Mouse (Mus musculus) lung, embryonic 15.5 days (tissue): ENCODE results near the gene Rbak. TPM values are rescaled to one million over a fixed set of nuclear protein-coding genes. Genes with fewer than 3 reads are reported as not detected.

Experiments
- ATAC-seq: fragments of 200-750 bp; cut with Nextera tagmentation; 2 replicates; pipeline ENCODE4 v1.8.0; 2017; ENCODE audit warnings: moderate number of reproducible peaks, borderline replicate concordance; ENCODE audit not compliant: low FRiP score, low TSS enrichment; ENCODE audit errors: extremely low read depth
- H3K27ac ChIP-seq: fragments of 300-500 bp; sonication (generic); 2 replicates; pipeline ENCODE4 v1.5.1; 2015; ENCODE audit warnings: moderate library complexity, mild to moderate bottlenecking, inconsistent platforms
- H3K27me3 ChIP-seq: fragments of 300-500 bp; sonication (generic); 2 replicates; pipeline ENCODE4 v1.6.1; 2015; ENCODE audit warnings: inconsistent platforms
- H3K36me3 ChIP-seq: fragments of 300-500 bp; sonication (generic); 2 replicates; pipeline ENCODE4 v1.6.1; 2015; ENCODE audit warnings: inconsistent platforms
- H3K4me1 ChIP-seq: fragments of 300-500 bp; sonication (generic); 2 replicates; pipeline ENCODE4 v1.6.1; 2015; ENCODE audit warnings: inconsistent platforms
- H3K4me2 ChIP-seq: fragments of 300-500 bp; sonication (generic); 2 replicates; pipeline ENCODE4 v1.6.1; 2015; ENCODE audit warnings: inconsistent platforms, mild to moderate bottlenecking, moderate library complexity
- H3K4me3 ChIP-seq: fragments of 300-500 bp; sonication (generic); 2 replicates; pipeline ENCODE4 v1.5.1; 2015; ENCODE audit warnings: mild to moderate bottlenecking, inconsistent platforms
- H3K9ac ChIP-seq: fragments of 300-500 bp; sonication (generic); 2 replicates; pipeline ENCODE4 v1.6.1; 2015; ENCODE audit warnings: inconsistent platforms
- H3K9me3 ChIP-seq: fragments of 300-500 bp; sonication (generic); 2 replicates; pipeline ENCODE4 v1.6.1; 2016; ENCODE audit warnings: inconsistent platforms
- WGBS: fragments of 180-500 bp; shearing (Covaris S2); methylation state at CpG from one replicate; pipeline ENCODE4 v1.1.7; 2015; 5-methylcytosine and 5-hydroxymethylcytosine counted together
- microRNA-seq: library from miRNA; unstranded; fragments of <30 nt; microRNA quantifications from one replicate; pipeline ENCODE4, GENCODE M21; 2016
- polyA plus RNA-seq: library from polyadenylated mRNA; unstranded; fragments of >200 nt; fragmentation: Nextera tagmentation; extraction: Ambion mirVana; gene quantifications from 2 replicates; pipeline ENCODE4 v1.2.1, GENCODE M21; 2015

The Rbak gene
- polyA plus RNA-seq, 1 experiment from 2014 or later = 11.8 TPM

DNA sequence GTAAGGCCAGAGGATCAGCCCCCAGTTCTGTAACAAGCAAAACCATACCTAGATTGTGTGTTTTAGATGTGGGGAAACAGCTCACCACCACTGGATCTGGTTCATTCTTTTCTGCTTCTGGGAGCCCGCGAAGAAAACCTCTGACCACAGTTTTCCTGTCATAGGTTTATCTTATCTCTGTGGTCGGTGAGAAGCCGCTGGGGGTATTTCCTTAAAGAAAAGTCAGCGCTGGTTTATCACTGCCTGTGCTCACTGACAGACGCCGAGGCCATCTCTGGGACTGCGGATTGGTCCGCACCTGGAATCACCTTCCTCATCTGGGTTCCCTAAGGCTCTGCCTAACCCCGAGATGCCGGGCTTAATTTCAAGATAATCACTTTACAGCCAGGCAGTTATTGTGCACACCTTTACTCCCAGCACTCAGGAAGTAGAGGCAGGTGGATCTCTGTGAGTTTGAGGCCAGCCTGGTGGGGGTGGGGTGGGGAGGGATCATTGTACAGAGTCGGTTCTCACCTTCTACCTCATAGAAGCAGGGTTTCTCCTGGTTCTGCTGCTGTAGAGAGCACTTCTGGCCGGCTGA, 47.5 kb downstream of the Rbak start:
- no peak for ATAC-seq
- 49% methylated on average over 13 of the region's 13 CpGs for WGBS

DNA sequence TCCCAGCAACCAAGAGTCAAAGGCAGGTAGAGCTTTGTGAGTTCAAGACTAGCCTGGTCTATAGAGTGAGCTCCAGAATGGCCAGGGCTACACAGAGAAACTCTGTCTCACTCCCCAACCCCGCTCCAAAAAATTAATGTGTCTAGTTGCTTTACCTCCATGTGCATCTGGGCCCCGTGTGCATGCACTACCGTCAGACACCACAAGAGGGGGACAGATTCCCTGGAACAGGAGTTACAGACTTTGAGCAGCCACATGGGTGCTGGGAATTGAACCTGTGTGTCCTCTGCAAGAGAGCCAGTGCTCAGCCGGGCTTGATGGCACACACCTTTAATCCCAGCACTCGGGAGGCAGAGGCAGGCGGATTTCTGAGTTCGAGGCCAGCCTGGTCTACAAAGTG, 50.2 kb downstream of the Rbak start:
- WGBS = 92% methylated on average over 7 of the region's 7 CpGs
- no peak for ATAC-seq
- no peak overlapping the region for H3K9ac ChIP-seq
- H3K4me2 ChIP-seq = no peak overlapping the region
- H3K27ac ChIP-seq = no peak overlapping the region
- H3K4me3 ChIP-seq = no peak overlapping the region
- H3K4me1 ChIP-seq = no peaks in the 10 kb centered on the region
- no peaks in the 10 kb centered on the region for H3K36me3 ChIP-seq
- no peaks in the 10 kb centered on the region for H3K9me3 ChIP-seq
- H3K27me3 ChIP-seq = no peaks in the 10 kb centered on the region

More for the DNA sequence above, 47.5 kb downstream of the Rbak start:
- no peaks in the 10 kb centered on the region for H3K4me1 ChIP-seq
- H3K36me3 ChIP-seq = no peaks in the 10 kb centered on the region
- no peaks in the 10 kb centered on the region for H3K9me3 ChIP-seq
- H3K27me3 ChIP-seq = no peaks in the 10 kb centered on the region
- H3K4me3 ChIP-seq = no peak overlapping the region
- no peak overlapping the region for H3K9ac ChIP-seq
- H3K4me2 ChIP-seq = no peak overlapping the region
- no peak overlapping the region for H3K27ac ChIP-seq

DNA sequence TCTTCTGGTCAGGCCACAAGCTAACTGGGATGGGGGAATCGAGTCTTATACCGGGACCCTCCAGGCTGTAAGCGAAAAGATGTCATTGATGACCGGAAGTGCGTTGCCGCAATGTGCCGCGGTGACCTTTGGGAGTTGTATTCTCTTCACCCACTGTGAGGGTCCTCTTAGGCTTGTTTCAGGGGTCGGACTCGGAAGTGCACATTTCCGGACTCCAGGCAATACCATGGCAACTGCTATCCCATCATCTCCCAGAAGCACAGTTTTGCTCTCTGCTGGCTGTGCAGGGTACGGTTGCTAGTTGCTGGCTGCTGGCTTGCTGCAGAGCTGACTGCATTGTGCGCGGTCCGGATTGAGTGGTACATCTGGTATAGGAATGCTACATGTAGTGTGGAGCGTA, 51.5 kb downstream of the Rbak start:
- no peaks in the 10 kb centered on the region for H3K9me3 ChIP-seq
- H3K9ac ChIP-seq = no peak overlapping the region
- no peaks in the 10 kb centered on the region for H3K27me3 ChIP-seq
- H3K4me2 ChIP-seq = no peak overlapping the region
- ATAC-seq = no peak
- H3K4me1 ChIP-seq = no peaks in the 10 kb centered on the region
- no peaks in the 10 kb centered on the region for H3K36me3 ChIP-seq
- no peak overlapping the region for H3K27ac ChIP-seq
- H3K4me3 ChIP-seq = no peak overlapping the region
- 91% methylated on average over 16 of the region's 16 CpGs for WGBS

DNA sequence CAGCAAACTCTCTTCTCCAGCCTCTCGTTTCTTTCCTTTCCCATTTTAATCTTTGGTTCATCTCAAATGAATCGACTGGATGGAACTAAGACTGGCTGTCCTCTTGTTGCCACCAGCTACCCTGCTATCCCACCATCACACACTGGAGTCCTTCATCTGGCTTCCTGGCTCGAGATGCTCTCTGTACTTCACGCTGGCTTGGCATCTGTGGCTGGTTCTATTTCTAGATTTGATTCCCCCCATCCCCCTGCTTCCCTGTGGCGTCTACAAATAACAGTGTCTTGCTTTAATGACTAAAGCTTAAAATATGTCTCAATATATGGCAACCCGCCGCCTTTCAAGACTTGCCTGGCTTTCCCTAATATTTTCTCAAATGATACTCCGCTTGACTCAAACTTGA, 52.7 kb downstream of the Rbak start:
- H3K9ac ChIP-seq = no peak overlapping the region
- H3K36me3 ChIP-seq = no peaks in the 10 kb centered on the region
- H3K27ac ChIP-seq = no peak overlapping the region
- ATAC-seq = no peak
- H3K9me3 ChIP-seq = no peaks in the 10 kb centered on the region
- no peaks in the 10 kb centered on the region for H3K27me3 ChIP-seq
- no peaks in the 10 kb centered on the region for H3K4me1 ChIP-seq
- 77% methylated on average over 8 of the region's 8 CpGs for WGBS
- no peak overlapping the region for H3K4me2 ChIP-seq
- H3K4me3 ChIP-seq = no peak overlapping the region

DNA sequence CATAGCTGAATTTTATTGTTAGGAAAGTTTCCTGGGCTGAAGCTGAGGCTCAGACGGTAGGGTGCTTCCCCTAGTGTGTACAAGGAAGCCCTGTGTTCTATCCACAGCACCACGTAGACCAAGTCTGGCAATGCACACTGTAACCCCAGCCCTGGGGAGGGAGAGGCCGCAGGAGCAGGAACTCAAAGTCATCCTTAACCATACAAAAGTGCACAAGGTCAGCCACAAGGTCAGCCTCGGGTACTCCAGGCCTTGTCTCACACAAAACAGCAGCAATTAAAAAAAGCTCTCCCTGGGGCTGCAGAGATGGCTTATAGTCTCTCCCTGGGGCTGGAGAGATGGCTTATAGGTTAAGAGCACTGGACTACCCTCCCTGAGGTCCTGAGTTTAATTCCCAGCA, 53.7 kb downstream of the Rbak start:
- no peaks in the 10 kb centered on the region for H3K4me1 ChIP-seq

DNA sequence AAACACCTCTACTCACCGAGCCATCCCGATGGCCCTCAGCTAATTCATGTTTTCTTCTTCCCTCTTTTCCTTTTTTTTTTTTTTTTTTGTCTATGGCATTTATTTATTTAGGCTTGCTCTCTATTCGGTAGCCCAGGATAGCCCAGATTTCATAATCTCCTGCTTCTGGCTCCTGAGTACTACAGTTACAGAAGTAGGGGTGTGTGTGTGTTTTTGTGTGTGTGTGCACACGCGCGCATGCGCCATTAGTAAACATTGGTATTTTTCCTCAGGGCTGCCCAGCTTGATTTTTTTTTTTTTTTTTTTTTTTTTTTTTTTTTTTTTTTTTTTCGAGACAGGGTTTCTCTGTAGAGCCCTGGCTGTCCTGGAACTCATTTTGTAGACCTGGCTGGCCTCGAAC, 54.5 kb downstream of the Rbak start:
- no peak overlapping the region for H3K9ac ChIP-seq
- no peak for ATAC-seq
- H3K4me3 ChIP-seq = no peak overlapping the region
- H3K9me3 ChIP-seq = no peaks in the 10 kb centered on the region
- H3K4me2 ChIP-seq = no peak overlapping the region
- no peaks in the 10 kb centered on the region for H3K36me3 ChIP-seq
- no peak overlapping the region for H3K27ac ChIP-seq
- 92% methylated on average over 9 of the region's 9 CpGs for WGBS
- no peaks in the 10 kb centered on the region for H3K4me1 ChIP-seq
- H3K27me3 ChIP-seq = no peaks in the 10 kb centered on the region

More for the DNA sequence above, 53.7 kb downstream of the Rbak start:
- Histone ChIP-seq H3K27ac (no peak overlapping the region), H3K27me3 (no peaks in the 10 kb centered on the region), H3K36me3 (no peaks in the 10 kb centered on the region), H3K9me3 (no peaks in the 10 kb centered on the region), H3K4me3 (no peak overlapping the region), H3K9ac (no peak overlapping the region), H3K4me2 (no peak overlapping the region)
- no peak for ATAC-seq
- 51% methylated on average over 4 of the region's 4 CpGs for WGBS

DNA sequence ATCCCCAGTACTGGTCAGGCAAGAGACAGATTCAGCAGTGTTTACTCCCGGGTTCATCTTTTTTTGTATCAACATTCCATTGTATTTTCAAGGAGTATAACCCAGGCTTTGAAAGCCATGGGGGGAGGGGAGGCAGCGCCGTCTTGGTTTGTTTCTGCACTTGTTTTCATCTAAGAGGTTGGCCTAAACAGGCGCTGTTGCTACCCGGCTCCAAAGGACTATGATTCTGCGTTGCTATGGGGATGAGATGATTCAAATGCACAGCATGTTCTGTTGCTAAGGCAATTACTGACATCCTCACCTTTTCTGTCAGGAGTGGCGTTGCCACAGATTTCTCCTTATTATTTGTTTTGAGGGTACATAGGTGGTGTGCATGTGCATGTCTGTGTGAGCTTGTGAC, 55.0 kb downstream of the Rbak start:
- no peak overlapping the region for H3K4me2 ChIP-seq
- no peak overlapping the region for H3K4me3 ChIP-seq
- ATAC-seq = no peak
- H3K27me3 ChIP-seq = no peaks in the 10 kb centered on the region
- H3K9me3 ChIP-seq = no peaks in the 10 kb centered on the region
- no peak overlapping the region for H3K9ac ChIP-seq
- 55% methylated on average over 7 of the region's 7 CpGs for WGBS
- no peaks in the 10 kb centered on the region for H3K36me3 ChIP-seq
- no peak overlapping the region for H3K27ac ChIP-seq
- H3K4me1 ChIP-seq = no peaks in the 10 kb centered on the region

DNA sequence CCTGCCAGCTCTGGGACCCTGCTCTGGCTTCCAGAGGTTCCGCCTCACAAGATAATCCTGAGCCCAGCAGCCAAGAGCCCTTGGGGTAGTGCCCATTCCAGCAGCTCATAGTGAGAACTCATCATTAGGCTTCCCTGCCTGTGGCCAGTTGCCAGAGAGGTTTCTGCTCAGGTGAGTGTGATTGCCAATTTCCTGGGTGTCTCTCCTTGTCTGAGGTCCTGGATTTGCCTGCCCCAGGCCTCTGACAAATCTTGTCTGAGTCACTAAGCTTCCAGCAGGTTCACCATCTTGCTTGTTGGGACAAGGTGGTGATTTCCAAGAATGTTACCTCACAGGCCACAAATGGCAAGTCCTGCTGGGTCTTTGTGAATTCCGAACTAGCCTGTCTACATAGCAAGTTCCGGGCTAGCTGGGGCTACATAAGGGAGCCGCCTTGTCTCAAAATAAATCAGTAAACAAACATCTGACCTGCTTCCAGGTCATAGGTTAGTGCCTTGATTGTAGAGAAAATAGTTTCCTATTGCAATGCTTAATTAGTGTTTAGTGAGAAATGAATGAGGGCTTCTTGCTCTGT, 55.7 kb downstream of the Rbak start:
- 82% methylated on average over 4 of the region's 4 CpGs for WGBS
- H3K4me1 ChIP-seq = no peaks in the 10 kb centered on the region
- H3K4me2 ChIP-seq = no peak overlapping the region
- no peak for ATAC-seq
- no peaks in the 10 kb centered on the region for H3K36me3 ChIP-seq
- H3K27ac ChIP-seq = no peak overlapping the region
- no peak overlapping the region for H3K4me3 ChIP-seq
- H3K9ac ChIP-seq = no peak overlapping the region
- no peaks in the 10 kb centered on the region for H3K27me3 ChIP-seq
- no peaks in the 10 kb centered on the region for H3K9me3 ChIP-seq

DNA sequence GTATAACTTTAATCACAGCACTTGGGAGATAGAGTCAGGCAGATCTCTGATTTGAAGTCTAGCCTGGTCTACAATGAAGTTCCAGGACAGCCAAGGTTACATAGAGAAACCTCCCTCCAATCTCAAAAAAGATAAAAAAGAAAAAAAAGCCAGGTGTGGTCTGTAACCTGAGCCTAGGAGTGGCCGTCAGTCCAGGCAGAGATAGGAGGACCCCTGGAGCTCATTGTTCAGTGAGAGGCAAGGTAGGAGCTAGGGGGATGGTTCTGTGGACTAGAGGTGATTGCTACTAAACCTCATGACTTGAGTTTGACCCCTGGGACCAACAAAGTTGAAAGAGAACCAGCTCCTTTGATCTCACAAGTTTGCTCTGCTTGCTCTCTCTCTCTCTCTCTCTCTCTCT, 57.9 kb downstream of the Rbak start:
- no peaks in the 10 kb centered on the region for H3K36me3 ChIP-seq
- no peak for ATAC-seq
- 15% methylated on average over 1 of the region's 1 CpGs for WGBS
- H3K9me3 ChIP-seq = no peaks in the 10 kb centered on the region
- no peak overlapping the region for H3K4me3 ChIP-seq
- H3K9ac ChIP-seq = no peak overlapping the region
- no peak overlapping the region for H3K27ac ChIP-seq
- no peaks in the 10 kb centered on the region for H3K4me1 ChIP-seq
- H3K27me3 ChIP-seq = no peaks in the 10 kb centered on the region
- no peak overlapping the region for H3K4me2 ChIP-seq

Small RNAs within 50 kb of the gene (microRNA-seq; reads per million reads assigned to microRNA genes)
- not detected for gene Gm44405

Other genes starting within 250 kb of the Rbak start
- 240 and 246 TPM in 2 replicates for gene Fscn1, start 220.4 kb downstream of the Rbak start, polyA plus RNA-seq
- 33.5 and 37.6 TPM in 2 replicates for gene Rnf216, start 67.8 kb downstream of the Rbak start, polyA plus RNA-seq
- not detected in 2 replicates for gene Olfr718-ps1, start 33.2 kb downstream of the Rbak start, polyA plus RNA-seq
- not detected in 2 replicates for gene Spdye4b, start 242 bp upstream of the Rbak start, polyA plus RNA-seq
- gene Spdye4a, start 46.1 kb upstream of the Rbak start, polyA plus RNA-seq = not detected in 2 replicates
- gene Zfp12, start 54.4 kb upstream of the Rbak start, polyA plus RNA-seq = 13.6 and 15.0 TPM in 2 replicates
- gene Zfp316, start 89.2 kb upstream of the Rbak start, polyA plus RNA-seq = 2.8 and 3.1 TPM in 2 replicates
- gene Zfp853, start 112.8 kb upstream of the Rbak start, polyA plus RNA-seq = not detected in 2 replicates
- 38.4 and 40.5 TPM in 2 replicates for gene E130309D02Rik, start 134.6 kb upstream of the Rbak start, polyA plus RNA-seq
- gene Zdhhc4, start 148.5 kb upstream of the Rbak start, polyA plus RNA-seq = 71.9 and 73.0 TPM in 2 replicates
- 0.04 and 0.07 TPM in 2 replicates for gene Grid2ip, start 176.6 kb upstream of the Rbak start, polyA plus RNA-seq
- gene Kdelr2, start 223.1 kb upstream of the Rbak start, polyA plus RNA-seq = 329 and 337 TPM in 2 replicates